Mouse (Mus musculus): ENCODE measurements around the gene Acot6. TPM values are rescaled to one million over a fixed set of nuclear protein-coding genes. Genes with fewer than 3 reads are reported as not detected.
"Not testable (repeated sequence)": the region's sequence is repeated elsewhere in the genome, so short reads cannot be mapped to it uniquely, and the experiment has no call there.

The Acot6 gene
- polyA plus RNA-seq (2012; rRNA removed): 4.8 and 5.0 TPM in 2 replicates

DNA sequence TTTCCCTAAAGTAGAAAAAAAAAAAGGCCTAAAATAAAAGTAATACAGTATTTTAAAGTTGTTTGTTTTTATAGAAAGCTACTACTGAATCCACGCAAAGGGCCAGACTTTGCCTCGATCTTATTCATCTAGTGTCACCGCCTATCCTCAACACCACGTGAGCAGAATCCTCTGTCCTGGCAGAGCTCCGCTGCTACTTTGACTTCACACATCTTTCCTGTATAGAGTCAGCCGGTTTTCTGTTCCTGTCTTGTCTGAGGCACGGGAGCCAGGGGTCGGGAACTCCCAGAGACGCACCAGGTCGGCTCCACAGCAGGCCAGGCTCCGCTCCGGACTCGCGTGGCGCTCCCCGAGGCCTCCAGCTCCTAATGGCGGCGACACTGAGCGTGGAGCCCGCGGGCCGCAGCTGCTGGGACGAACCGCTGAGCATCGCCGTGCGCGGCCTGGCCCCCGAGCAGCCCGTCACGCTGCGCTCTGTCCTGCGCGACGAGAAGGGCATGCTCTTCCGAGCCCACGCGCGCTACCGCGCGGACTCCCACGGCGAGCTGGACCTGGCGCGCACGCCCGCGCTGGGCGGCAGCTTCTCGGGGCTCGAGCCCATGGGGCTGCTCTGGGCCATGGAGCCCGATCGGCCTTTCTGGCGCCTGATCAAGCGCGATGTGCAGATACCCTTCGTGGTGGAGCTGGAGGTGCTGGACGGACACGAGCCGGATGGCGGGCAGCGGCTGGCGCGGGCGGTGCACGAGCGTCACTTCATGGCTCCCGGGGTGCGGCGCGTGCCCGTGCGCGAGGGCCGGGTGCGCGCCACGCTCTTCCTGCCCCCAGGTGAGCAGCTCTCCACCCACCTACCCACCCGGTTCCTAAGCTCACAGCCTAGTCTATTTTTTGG lies at the start of gene Acot6:
Gene Acot6, plus strand, starts transcription at position 51 of the 889 bp plus-strand sequence.
- DNase-seq (ENCODE audit: low read depth): not testable (repeated sequence)

DNA sequence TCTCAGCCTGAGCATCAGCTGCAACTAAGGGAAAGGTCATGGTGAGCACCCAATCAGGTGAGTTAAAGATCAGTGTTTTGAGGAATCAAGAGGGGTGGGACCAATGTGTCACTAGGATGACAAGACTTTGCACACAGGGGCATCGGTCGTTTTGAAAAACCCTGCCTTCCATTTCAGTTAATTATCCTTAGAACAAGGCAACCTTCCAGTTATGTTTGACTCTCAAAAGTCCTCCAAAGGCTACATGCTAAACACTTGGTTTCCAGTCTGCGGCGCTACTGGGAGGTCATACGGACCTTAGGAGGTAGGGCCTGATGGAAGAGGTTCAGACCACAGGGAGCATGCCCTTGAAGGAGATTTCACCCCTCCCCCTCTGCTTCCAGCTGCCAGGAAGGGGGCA lies 49.7 kb upstream of the Acot6 start:
- not testable (repeated sequence) for DNase-seq (ENCODE audit: low read depth)

DNA sequence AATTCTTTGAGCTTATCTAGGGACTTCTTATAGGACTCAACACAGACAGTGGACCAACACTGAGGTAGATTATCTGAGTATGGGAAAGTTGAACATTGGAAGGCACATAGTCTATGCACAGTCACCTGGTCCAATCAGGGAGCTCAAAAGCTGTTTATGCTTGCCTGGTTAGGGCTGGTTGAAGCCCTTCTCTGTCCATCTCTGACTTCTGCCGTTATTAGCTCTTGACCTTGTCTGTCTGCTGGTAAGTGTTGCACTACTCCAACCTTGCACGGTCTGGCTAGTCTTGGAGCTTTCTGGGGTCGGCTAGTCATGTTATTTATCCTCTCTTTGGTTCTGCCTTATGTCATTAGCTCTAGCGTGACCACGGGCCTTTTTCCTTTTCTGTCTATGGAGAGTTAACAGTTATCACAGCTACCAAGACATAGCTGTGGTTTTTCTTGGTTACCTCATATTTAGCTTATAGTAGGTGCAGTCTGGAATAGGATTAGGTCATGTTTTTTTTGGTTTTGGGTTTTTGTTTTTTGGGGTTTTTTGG lies 48.4 kb upstream of the Acot6 start, which contains the start of gene Acot3:
Gene Acot3, plus strand, starts transcription at position 208 of the 538 bp plus-strand sequence.
- no peak for DNase-seq (ENCODE audit: low read depth)

DNA sequence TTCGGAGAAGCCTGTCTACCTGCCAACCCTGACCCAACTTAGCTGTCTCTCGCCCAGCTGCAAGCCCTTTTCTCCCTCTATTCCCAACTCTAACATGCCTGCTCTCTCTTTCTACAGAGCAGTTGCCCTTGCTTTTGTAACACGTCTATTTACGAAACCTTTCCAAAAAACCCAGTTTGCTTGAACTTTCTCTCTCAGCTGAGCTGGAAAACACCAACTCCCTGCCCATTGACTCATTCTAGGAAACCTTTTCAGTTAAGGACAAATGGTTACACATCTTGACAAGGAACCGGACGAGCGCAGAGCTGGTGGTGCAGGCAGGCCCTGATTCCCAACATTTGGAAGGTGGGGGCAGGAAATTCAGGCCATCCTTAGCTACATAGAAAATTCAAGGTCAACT lies 47.8 kb upstream of the Acot6 start:
- DNase-seq (ENCODE audit: low read depth): no peak

DNA sequence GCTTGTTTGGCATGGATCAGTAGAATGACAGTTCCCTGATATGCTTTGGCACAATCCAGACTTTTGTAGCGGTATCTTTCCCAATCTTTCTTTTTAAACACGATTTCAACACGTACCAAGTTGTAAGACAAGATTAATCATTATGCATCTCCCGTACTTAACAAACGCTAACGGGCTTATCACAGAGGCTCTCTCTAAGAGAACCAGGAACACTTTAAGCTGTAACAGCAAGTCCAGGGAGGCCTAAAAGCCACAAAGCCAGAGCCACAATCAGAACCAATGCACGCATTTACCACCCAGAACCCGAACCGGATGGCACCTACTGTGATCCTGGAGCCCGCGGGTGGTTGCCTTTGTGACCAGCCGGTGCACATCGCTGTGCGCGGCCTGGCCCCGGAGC lies 47.3 kb upstream of the Acot6 start:
- DNase-seq (ENCODE audit: low read depth): no peak

DNA sequence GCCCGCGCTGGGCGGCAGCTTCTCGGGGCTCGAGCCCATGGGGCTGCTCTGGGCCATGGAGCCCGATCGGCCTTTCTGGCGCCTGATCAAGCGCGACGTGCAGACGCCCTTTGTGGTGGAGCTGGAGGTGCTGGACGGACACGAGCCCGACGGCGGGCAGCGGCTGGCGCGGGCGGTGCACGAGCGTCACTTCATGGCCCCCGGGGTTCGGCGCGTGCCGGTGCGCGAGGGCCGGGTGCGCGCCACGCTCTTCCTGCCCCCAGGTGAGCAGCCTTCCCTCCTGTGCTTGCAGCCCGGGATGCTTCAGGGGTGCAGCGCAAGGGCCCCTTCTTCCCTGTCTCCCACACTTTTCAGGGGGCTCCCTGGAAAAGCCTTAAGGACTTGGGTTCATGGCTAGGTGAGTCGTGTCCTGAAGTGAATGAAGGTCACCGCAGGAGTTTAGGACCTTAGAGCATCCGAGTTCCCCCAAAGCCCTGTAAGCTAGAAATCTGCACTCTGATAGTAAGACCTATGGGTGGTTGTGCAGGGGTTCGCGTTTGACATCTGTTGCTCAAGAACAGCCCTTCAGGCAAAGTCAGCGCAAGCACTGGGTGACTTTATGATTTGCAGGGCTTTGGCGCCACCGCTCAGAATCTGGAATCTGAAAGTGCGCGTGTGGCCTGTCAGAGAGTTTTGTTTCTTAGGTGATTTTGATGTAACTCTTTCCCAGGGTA lies 46.6 kb upstream of the Acot6 start:
- DNase-seq (ENCODE audit: low read depth): no peak

DNA sequence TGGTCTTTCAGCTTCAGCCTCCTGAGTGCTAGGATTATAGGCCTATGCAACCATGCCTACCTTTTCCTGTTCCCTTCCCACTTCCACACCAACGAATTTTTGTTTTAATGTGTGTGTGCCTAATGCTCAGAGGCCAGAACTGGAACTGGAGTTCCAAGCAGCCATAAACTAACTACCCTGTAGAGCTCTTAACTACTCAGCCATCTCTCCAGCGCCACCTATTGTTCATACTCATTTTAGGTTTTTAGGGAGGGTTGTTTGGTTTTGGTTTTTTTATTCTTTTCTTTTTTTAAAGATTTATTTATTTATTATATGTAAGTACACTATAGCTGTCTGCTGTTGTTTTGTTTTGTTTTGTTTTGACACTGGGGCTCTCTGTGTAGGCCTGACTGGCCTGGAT lies 39.5 kb upstream of the Acot6 start:
- DNase-seq (ENCODE audit: low read depth): no peak

DNA sequence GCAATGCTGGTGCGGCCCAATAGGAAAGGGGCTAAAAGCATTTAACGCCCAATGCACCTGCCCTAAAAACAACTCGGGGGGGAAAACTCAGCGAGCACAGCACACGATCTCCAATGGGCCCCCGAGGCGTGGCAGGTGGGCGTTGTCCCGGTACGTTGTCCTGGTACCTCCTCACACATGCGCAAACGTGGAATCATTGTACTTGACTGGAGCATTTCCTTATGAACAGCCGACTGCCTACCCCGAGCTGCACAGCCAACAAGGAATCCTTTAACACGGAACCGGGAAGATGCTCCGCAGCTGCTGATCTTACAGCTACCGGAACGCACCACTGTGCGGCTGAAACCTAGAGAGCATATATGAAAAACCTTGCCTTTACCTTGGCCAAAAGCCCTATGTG lies 38.1 kb upstream of the Acot6 start:
- DNase-seq (ENCODE audit: low read depth): no peak

DNA sequence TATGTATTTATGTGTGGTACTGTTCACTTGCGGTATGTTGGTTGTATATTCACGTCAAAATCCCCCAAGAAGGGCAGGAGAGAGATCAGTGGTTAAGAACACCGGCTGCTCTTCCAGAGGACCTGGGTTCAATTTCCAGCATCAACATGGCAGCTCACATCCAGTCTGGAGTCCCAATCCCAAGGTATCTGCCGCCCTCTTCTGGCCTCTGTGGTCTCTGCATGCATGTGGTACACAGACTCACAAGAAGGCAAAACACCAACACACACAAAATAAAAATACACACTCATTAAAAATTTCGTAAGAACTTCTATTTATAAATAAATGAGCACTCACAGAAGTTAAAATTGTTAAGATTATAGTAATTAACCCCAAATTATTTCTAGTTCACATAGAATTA lies 37.2 kb upstream of the Acot6 start:
- no peak for DNase-seq (ENCODE audit: low read depth)

DNA sequence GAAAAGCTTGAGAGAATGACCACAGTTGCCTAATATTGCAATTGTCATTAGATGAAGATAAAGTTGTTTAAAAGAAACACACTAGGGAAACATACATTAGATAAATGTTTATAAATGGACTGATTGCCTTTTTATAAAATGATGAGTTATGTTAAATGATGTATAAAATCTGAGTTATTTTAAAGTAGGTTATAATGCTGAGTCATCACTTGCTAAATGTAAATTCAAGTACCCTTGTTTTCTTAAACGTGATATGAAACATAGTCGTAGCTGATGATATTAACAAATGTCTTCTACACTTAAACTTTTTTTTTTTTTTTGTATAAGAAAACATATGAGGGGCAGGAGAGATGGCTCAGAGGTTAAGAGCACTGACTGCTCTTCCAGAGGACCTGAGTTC lies 36.6 kb upstream of the Acot6 start:
- DNase-seq (ENCODE audit: low read depth): no peak

DNA sequence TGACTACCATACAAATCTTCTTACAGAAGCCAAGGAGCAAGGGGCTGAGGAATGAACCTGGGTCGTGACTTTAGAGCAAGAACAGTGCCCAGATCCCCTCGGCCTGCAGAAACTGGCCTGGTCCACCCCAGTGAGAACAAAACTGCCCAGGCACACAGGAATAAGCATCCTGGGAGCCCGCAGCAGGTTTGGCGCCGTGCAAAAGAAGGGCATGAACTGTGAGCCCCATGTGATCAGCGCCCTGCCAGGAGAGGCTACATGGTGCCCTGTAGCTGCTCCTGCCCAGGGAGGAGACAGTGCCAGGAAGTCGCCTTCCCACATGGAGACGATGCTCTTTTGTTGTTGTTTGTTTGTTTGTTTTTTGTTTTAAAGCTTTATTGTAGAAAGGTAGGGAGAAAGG lies 35.8 kb upstream of the Acot6 start:
- DNase-seq (ENCODE audit: low read depth): no peak

DNA sequence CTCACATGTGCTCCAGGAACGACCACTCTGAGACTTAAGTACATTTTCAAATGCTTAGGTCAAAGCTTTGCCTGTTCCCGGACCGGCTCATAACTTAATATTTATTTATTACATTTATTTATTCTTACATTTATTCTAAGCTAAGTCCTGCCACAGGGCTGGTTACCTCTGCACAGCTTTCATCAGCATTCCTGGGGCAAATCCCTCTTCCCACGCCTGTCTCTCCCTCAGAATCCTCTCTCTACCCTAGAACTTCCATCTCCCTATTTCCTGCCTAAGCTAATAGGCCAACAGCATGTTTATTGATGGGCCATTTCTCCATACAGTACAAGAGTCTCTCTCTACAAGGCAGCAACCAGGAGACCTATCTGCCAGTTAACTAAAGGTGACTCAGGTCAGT lies 32.7 kb upstream of the Acot6 start:
- DNase-seq (ENCODE audit: low read depth): peak; percentile 71

DNA sequence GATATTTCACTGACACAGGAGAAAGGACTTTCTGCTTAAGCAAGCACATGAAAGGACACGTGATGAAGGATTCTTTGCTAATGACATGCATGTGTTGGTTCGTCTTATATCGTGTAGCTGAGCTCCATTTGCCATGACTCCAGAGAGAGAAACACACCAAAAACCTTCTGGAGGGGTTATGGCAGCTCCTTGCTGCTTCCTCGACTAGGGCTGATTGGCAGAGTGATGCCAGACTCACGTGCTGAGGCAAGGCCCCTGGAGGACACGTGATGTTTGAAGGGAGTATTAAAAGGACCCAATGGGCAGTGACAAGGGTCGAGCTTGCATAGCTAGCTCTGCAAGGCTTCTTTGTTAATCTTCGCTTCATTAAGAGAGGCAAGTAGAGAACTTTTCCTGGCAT lies 32.2 kb upstream of the Acot6 start:
- no peak for DNase-seq (ENCODE audit: low read depth)

DNA sequence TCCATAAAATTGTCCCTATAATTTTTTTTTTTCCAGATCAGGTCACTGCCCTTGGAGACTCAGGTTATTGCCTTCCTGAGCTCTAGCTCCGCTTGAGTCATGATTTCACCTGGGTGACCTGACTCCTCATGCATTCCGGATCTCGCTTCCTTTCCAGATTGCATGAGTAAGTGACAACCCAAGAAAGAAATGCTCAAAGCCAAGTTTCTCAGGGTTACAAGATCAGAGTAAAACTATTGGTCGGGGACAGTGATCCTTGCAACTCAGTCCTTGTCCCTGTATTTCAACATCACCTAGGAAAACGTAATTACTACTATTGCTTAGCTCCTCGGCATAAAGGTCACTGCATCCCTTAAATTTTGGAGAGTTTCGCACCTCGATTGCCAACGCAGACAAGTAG lies 31.5 kb upstream of the Acot6 start, which contains the start of gene Acot5:
Gene Acot5, plus strand, starts transcription at position 340 of the 400 bp plus-strand sequence.
- peak; percentile 95 for DNase-seq (ENCODE audit: low read depth)

DNA sequence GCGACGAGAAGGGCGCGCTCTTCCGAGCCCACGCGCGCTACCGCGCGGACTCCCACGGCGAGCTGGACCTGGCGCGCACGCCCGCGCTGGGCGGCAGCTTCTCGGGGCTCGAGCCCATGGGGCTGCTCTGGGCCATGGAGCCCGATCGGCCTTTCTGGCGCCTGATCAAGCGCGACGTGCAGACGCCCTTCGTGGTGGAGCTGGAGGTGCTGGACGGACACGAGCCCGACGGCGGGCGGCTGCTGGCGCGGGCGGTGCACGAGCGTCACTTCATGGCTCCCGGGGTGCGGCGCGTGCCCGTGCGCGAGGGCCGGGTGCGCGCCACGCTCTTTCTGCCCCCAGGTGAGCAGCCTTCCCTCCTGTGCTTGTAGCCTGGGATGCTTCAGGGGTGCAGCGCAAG lies 30.9 kb upstream of the Acot6 start:
- DNase-seq (ENCODE audit: low read depth): not testable (repeated sequence)

DNA sequence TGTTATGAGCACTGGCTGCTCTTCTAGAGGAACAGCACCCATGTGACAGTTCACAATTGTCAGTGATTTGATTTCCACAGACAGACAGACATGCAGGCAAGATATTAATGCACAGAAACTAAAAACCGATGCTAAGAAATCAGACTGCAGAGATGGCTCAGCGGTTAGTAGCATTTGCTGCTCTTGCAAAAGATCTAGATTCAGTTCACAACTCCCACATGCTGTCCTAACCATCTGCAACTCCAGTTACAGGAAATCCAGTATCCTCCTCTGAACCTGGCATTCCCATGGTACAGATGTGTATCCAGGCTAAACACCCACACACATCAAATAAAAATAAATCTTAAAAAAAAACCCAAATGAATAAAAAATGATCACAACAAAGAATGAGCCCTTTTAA lies 28.8 kb upstream of the Acot6 start:
- DNase-seq (ENCODE audit: low read depth): peak; percentile 65

DNA sequence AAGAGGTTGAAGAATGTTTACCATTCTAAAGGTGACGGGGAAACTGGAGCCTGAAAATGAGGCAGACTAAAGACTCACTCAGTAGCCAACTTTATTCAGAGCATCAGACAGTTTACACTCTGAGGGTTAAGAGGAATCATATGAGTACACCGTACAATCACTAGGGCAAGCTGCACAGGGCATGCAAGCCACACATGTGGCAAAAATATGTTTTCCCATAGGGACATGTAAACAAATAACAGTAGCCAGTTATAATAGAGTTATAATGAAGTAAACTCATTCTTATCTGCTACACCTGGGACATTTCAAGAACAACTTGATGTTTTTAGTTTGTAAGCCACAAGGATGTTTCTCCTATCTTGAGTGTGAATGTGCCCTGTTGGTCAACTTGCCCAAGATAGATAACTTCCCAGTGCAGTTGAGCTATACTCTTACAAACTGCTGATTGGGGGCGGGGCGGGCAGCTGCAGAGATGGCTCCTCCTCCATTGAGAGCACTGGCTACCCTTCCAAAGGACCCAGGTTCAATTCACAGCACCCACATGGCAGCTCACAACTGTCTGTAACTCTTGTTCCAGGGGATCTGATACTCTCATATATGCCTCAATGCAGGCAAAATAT lies 23.0 kb upstream of the Acot6 start:
- no peak for DNase-seq (ENCODE audit: low read depth)

DNA sequence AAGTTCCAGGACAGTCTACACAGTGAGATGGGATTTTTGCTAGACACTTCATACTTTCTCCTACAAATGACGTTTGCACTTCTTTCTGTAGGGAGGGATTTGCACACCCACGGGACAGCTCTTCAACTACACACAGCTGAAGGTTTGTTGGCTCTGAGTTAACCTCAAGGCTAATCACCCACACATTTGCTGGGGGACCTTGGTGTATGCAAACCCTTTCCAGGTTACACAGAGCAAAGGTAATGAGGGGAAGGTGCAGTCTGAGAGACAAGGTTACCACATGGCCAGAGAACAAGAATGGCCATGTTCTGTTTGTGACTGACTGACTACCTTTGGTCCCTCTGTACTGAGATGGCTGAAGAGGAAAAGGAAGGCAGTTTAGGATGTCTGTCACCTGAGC lies 16.6 kb upstream of the Acot6 start:
- DNase-seq (ENCODE audit: low read depth): peak; percentile 94

DNA sequence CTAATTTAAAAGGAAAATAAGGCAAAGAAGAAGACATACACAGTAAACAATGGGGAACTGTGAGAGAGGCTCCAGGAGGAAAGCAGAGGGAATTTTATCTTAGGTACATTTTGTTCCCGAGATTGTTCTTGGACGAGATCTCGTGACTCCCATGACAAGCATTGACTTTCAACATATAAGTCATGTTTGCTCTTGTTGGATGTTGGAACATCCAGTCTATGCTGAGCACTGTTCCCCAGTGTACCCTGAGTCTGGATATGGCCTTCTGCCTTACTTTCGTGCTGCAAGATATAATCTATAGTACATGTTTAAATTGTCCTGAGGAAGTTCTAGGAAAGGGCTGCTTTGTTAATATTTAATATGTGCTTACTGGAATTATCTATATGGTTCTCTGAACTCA lies 15.9 kb upstream of the Acot6 start:
- peak; percentile 97 for DNase-seq (ENCODE audit: low read depth)

DNA sequence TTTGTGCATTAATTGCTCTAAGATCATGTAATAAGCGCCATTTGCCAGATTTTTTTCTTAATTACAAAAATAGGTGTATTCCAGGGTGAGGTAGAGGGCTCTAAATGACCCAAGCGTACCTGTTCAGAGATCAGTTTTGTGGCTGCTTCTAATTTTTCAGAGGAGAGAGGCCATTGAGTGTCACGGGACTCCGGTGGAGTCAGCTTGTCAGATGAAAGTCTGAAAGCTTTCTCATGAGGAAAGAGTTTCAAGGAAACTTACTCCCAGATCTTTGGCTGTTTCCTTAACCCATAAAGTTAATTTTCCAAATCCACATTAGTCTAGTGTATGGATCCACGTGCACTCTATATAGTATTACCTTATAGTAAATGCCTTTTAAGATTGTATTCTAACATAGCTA lies 5.8 kb upstream of the Acot6 start:
- not testable (repeated sequence) for DNase-seq (ENCODE audit: low read depth)

DNA sequence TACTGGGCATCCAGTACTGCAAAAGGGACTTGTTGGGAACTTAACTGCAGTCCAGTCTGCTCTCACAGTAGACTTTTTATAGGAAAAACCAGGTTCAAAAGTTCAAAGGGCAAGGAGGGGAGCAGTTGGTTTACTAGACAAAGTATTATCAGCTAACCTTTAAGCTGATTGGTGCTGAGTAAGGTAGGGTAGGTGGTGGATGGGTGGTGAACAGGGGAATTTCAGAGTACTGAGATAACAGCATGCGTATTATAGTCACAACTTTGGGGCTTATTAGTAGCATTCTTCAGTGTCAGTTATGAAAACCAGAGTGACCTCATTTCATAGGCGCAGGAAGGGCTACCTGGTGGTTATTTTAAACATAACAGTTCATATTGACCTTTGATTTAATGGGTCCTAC lies 849 bp upstream of the Acot6 start:
- DNase-seq (ENCODE audit: low read depth): no peak

DNA sequence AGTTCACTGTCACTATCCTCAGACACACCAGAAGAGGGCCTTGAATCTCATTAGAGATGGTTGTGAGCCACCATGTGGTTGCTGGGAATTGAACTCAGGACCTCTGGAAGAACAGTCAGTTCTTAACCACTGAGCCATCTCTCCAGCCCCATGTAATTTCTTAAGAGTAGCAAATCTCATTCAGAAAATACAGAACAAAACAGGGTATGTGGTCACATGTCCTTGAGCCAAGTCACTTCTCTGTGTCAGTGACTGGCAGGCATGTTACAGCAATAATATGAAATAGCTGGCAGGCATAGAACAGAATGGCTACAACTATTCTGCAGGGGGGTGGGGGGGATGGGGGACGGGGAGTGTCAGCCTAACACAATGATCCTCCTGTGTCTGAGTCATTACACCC lies 383 bp upstream of the Acot6 start:
- no peak for DNase-seq (ENCODE audit: low read depth)
